Mouse (Mus musculus) layer of hippocampus, adult 8-10 months (tissue): ENCODE measurements around the gene Pnmal2. TPM values are rescaled to one million over a fixed set of nuclear protein-coding genes. Genes with fewer than 3 reads are reported as not detected.
A peak's percentile ranks its signal among the peaks of the same experiment; 100 is the strongest.
"Not testable (repeated sequence)": the region's sequence is repeated elsewhere in the genome, so short reads cannot be mapped to it uniquely, and the experiment has no call there.

Source experiments
- DNase-seq, 2 experiments: peaks; one replicate each; pipeline ENCODE4 v3.0.0; 2022; ENCODE audit warnings: low spot score in 2 of 2
- total RNA-seq, 4 experiments: library from RNA; stranded (reverse); gene quantifications; 2 replicates each; pipeline ENCODE4 v1.2.4; 2022

The Pnmal2 gene
- total RNA-seq, 4 experiments from 2014 or later = 311 to 360 (median 338) TPM

GRCm38 (mm10) chr7:16940292-16940691, 4.2 kb upstream of the Pnmal2 start:
- peak in 1 of 2 experiments; percentile 73 for DNase-seq

- DNase-seq = no peak
Observed at GRCm38 (mm10) chr7:16942861-16943260, 1.6 kb upstream of the Pnmal2 start.

- no peak for DNase-seq
Observed at GRCm38 (mm10) chr7:16944808-16945315, 380 bp downstream of the Pnmal2 start.

GRCm38 (mm10) chr7:16945419-16945818, 937 bp downstream of the Pnmal2 start:
- DNase-seq = no peak

GRCm38 (mm10) chr7:16946441-16947348, 2.2 kb downstream of the Pnmal2 start:
- no peak for DNase-seq

- no peak for DNase-seq
Observed at GRCm38 (mm10) chr7:16947349-16947895, 2.9 kb downstream of the Pnmal2 start.

- no peak for DNase-seq
Observed at GRCm38 (mm10) chr7:16947959-16948361, 3.5 kb downstream of the Pnmal2 start.

- DNase-seq = no peak
Observed at GRCm38 (mm10) chr7:16948923-16949458, 4.5 kb downstream of the Pnmal2 start.

GRCm38 (mm10) chr7:16949908-16950841, 5.7 kb downstream of the Pnmal2 start:
- DNase-seq = peak in 1 of 2 experiments; percentile 88

GRCm38 (mm10) chr7:16950861-16951635, 6.6 kb downstream of the Pnmal2 start:
- peak; percentile 79 to 88 for DNase-seq

GRCm38 (mm10) chr7:16953776-16954175, 9.3 kb downstream of the Pnmal2 start:
- DNase-seq = not testable (repeated sequence)

- DNase-seq = no peak
Observed at GRCm38 (mm10) chr7:16955712-16956111, 11.2 kb downstream of the Pnmal2 start.

GRCm38 (mm10) chr7:16956410-16957265, 12.2 kb downstream of the Pnmal2 start:
- DNase-seq = peak; percentile 69 to 81

GRCm38 (mm10) chr7:16959539-16960187, 15.2 kb downstream of the Pnmal2 start, which contains the start of gene Pnmal1:
Gene Pnmal1 (plus strand): TSS chr7:16959679.
- peak; percentile 95 for DNase-seq

GRCm38 (mm10) chr7:16961678-16962077, 17.2 kb downstream of the Pnmal2 start:
- DNase-seq = no peak

GRCm38 (mm10) chr7:16968414-16968813, 23.9 kb downstream of the Pnmal2 start:
- no peak for DNase-seq

- DNase-seq = no peak
Observed at GRCm38 (mm10) chr7:16971160-16971559, 26.7 kb downstream of the Pnmal2 start.

- peak in 1 of 2 experiments; percentile 57 for DNase-seq
Observed at GRCm38 (mm10) chr7:16974018-16974417, 29.5 kb downstream of the Pnmal2 start.

GRCm38 (mm10) chr7:16976298-16976697, 31.8 kb downstream of the Pnmal2 start:
- DNase-seq = no peak
